In the genomic region with DNA sequence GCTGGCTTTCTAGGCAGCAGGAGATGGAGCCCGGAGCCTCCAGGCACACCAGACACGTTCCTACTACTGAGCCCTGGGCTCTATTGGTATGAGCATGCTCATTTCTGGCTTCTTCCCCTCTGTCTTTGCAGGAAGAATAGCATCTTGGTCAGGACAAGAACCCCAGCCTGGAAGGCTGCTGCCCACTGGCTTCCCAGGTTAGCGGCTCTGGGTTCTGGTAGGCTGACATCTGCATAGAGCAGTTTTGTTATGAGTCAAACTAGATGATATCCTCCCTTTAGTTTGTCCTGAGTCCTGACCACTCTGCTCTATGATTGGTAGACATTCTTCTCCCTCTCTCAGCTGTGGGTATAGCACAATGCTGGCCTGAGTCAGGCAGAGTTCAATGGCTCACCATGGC, we compare ENCODE assay signal across 35 mouse cellular contexts. TPM values are rescaled to one million over a fixed set of nuclear protein-coding genes. Genes with fewer than 3 reads are reported as not detected.
"Had no signal": no experiment of that assay in that cellular context is flagged by ENCODE, and none has a peak within 500 bp of the region (broad histone marks: within the 10 kb centered on the region; RNA-seq: fewer than 3 reads in every experiment).

No protein-coding gene starts in this region.

- H3K4me1 ChIP-seq: heart, embryonic 10.5 days; heart, embryonic 12.5 days; heart, embryonic 13.5 days; heart, embryonic 15.5 days; hindbrain, embryonic 10.5 days; hindbrain, embryonic 12.5 days; hindbrain, embryonic 13.5 days; hindbrain, embryonic 15.5 days; intestine, embryonic 15.5 days; kidney, embryonic 15.5 days had no signal

- H3K27me3 ChIP-seq: hindbrain, embryonic 15.5 days had no signal

- H3K4me2 ChIP-seq: heart, embryonic 11.5 days; heart, embryonic 12.5 days; heart, embryonic 13.5 days; heart, embryonic 15.5 days; hindbrain, embryonic 12.5 days; hindbrain, embryonic 13.5 days; hindbrain, embryonic 14.5 days; hindbrain, embryonic 15.5 days; intestine, embryonic 15.5 days; kidney, embryonic 15.5 days had no signal

- H3K9ac ChIP-seq: heart, embryonic 12.5 days; heart, embryonic 13.5 days; heart, embryonic 15.5 days; hindbrain, embryonic 12.5 days; hindbrain, embryonic 13.5 days; hindbrain, embryonic 14.5 days; hindbrain, embryonic 15.5 days; intestine, embryonic 15.5 days; kidney, embryonic 15.5 days had no signal

- H3K27ac ChIP-seq: heart, embryonic 10.5 days; heart, embryonic 13.5 days; heart, embryonic 15.5 days; hindbrain, embryonic 10.5 days; hindbrain, embryonic 12.5 days; hindbrain, embryonic 13.5 days; hindbrain, embryonic 14.5 days; hindbrain, embryonic 15.5 days; hindbrain, postnatal 0 days; intestine, embryonic 15.5 days; kidney, embryonic 15.5 days; kidney, postnatal 0 days; layer of hippocampus, adult 2 months; left cerebral cortex, adult 2 months had no signal

- H3K36me3 ChIP-seq: heart, embryonic 10.5 days; heart, embryonic 12.5 days; heart, embryonic 13.5 days; heart, embryonic 15.5 days; hindbrain, embryonic 10.5 days; hindbrain, embryonic 12.5 days; hindbrain, embryonic 13.5 days; hindbrain, embryonic 15.5 days; intestine, embryonic 15.5 days; kidney, embryonic 15.5 days had no signal

- DNase-seq: heart, postnatal 10 days; heart, postnatal 14 days; heart, postnatal 36 days; heart, postnatal 4 days; kidney, adult 11 months; kidney, adult 2 months; kidney, adult 8-10 months; kidney, adult 9 months; kidney, postnatal 10 days; kidney, postnatal 14 days; kidney, postnatal 25 days; kidney, postnatal 36 days; kidney, postnatal 4 days; layer of hippocampus, adult 9-11 months; layer of hippocampus, postnatal 36 days had no signal

- H3K9me3 ChIP-seq: heart, embryonic 10.5 days; heart, embryonic 12.5 days; heart, embryonic 13.5 days; heart, embryonic 15.5 days; hindbrain, embryonic 10.5 days; hindbrain, embryonic 12.5 days; hindbrain, embryonic 13.5 days; hindbrain, embryonic 15.5 days; intestine, embryonic 15.5 days; kidney, embryonic 15.5 days had no signal

- H3K4me3 ChIP-seq: heart, embryonic 10.5 days; heart, embryonic 12.5 days; heart, embryonic 13.5 days; heart, embryonic 15.5 days; hindbrain, embryonic 10.5 days; hindbrain, embryonic 12.5 days; hindbrain, embryonic 13.5 days; hindbrain, embryonic 15.5 days; intestine, embryonic 15.5 days; kidney, embryonic 15.5 days; layer of hippocampus, adult 2 months; left cerebral cortex, adult 2 months had no signal

RNA-seq across cellular contexts. Expression of a gene that starts 12.7 kb away (rescaled TPM):
- total RNA-seq: heart, postnatal 25 days; heart, postnatal 36 days; heart, postnatal 4 days; hematopoietic stem cell, adult 5-6 weeks had no signal
- polyA plus RNA-seq: heart, embryonic 11.5 days; heart, postnatal 0 days had no signal

RNA-seq across cellular contexts. Expression of a gene that starts 43.3 kb away (rescaled TPM):
- total RNA-seq: hematopoietic stem cell, adult 5-6 weeks had no signal
- polyA plus RNA-seq: inflammation-experienced regulatory T-cells, adult 6 months had no signal
